Mouse (Mus musculus) bone marrow macrophage, adult 2 months (primary cell): ENCODE data around the gene Polm.

Experiments used
- CTCF ChIP-seq: IDR thresholded peaks from 2 replicates; pipeline ENCODE4 v1.5.1; 2012; ENCODE audit warnings: low read depth, mild to moderate bottlenecking, low read length, moderate library complexity
- POLR2A ChIP-seq: IDR thresholded peaks from 2 replicates; pipeline ENCODE4 v1.6.1; 2012; ENCODE audit warnings: mild to moderate bottlenecking, low read depth, low read length, borderline replicate concordance

DNA sequence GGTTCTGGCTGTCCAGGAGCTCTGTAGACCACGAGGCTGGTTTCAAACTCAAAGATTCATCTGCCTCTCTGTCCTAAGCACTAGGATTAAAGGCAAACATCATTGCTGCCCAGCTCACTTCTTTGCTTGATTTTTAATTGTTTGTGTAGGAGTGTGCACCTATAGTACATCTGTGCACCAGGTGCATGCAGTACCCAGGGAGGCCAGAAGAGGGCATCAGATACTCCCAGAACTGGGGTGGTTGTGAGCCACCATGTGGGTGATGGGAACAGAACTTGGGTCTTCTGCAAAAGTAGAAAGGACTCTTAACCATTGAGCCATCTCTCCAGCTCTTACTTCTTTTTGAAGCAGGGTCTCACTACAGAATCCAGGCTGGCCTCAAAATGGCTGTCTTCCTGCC lies 20.9 kb upstream of the Polm start:
- TF ChIP-seq CTCF (no peak), POLR2A (no peak)
